Mouse (Mus musculus): Measurements from ENCODE around the gene Rgs14. TPM values are rescaled to one million over a fixed set of nuclear protein-coding genes. Genes with fewer than 3 reads are reported as not detected.

Rgs14 gene
- polyA plus RNA-seq, 1 experiment from 2014 or later, result 0.75 TPM

DNA sequence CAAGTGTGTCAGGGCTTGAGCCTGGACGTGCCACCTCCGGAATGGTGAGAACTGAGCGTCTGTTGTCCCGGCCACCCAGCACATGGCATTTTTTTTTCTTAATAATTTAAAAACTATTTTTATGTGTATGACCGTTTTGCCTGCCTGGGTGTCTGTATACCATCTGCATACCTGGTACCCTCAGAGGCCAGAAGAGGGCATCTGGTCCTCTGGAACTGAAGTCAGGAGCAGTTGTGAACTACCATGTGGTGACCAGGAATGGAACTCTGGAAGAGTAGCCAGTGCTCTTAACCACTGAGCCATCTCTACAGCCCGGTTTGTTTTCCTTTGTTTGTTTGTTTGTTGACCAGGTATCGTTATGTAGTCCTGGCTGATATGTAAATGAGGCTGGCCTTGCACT lies 1.1 kb upstream of the Rgs14 start:
- no peak for DNase-seq (ENCODE audit: low spot score)
- 0 out of 2 replicates have a peak, but pooled peaks cover 2% of the 10 kb centered on the region for H3K27me3 ChIP-seq (replicated peaks; ENCODE audit: control insufficient read depth, insufficient read depth, low read length)
- no peak overlapping the region for H3K4me2 ChIP-seq (ENCODE audit: low read length)
- no peaks in the 10 kb centered on the region for H3K36me3 ChIP-seq (ENCODE audit: control insufficient read depth, insufficient read depth, low read length)
- no peak overlapping the region for H3K27ac ChIP-seq (ENCODE audit: low read depth, low read length)
- no peaks in the 10 kb centered on the region for H3K9me3 ChIP-seq (replicated peaks; ENCODE audit: control insufficient read depth, low read length)
- H3K9ac ChIP-seq (ENCODE audit: low read length), result no peak overlapping the region
- no peak overlapping the region for H3K4me3 ChIP-seq (ENCODE audit: low read depth, low read length)
- no peak for ATAC-seq
- H3K4me1 ChIP-seq (ENCODE audit: control insufficient read depth, insufficient read depth, low read length), result no peaks in the 10 kb centered on the region
- WGBS, result 81% methylated on average over 7 of the region's 7 CpGs

DNA sequence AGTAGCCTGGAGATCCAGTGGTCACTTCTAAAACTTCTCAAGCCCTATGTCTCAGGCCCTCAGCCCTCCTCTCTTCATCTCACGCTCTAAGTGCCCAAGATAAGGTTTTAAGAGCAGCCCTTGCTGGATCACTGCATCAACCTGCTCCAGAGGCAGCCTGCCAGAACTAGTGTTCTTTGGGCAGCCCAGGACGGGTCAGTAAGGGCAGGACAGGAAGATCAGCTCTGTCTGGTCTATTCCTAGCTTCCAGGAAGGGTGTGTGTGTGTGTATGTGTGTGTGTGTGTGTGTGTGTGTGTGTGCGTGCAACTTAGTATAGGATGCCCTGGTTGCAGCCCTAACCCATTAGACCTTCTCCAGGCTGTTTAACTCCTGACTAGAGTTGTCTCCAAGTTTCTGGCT lies 702 bp downstream of the Rgs14 start:
- 0 out of 2 replicates have a peak, but pooled peaks cover 2% of the 10 kb centered on the region for H3K27me3 ChIP-seq (replicated peaks; ENCODE audit: control insufficient read depth, insufficient read depth, low read length)
- H3K4me2 ChIP-seq (ENCODE audit: low read length), result no peak overlapping the region
- no peaks in the 10 kb centered on the region for H3K4me1 ChIP-seq (ENCODE audit: control insufficient read depth, insufficient read depth, low read length)

GRCm38 (mm10) chr13:55371007-55371681 lies 1.6 kb downstream of the Rgs14 start:
- DNase-seq (ENCODE audit: low spot score) (no peak), ATAC-seq (no peak)
- Histone ChIP-seq H3K4me1 (ENCODE audit: control insufficient read depth, insufficient read depth, low read length) (no peaks in the 10 kb centered on the region), H3K9ac (ENCODE audit: low read length) (no peak overlapping the region), H3K4me3 (ENCODE audit: low read depth, low read length) (no peak overlapping the region), H3K27ac (ENCODE audit: low read depth, low read length) (no peak overlapping the region), H3K27me3 (replicated peaks; ENCODE audit: control insufficient read depth, insufficient read depth, low read length) (0 out of 2 replicates have a peak, but pooled peaks cover 6% of the 10 kb centered on the region), H3K4me2 (ENCODE audit: low read length) (no peak overlapping the region), H3K9me3 (replicated peaks; ENCODE audit: control insufficient read depth, low read length) (no peaks in the 10 kb centered on the region), H3K36me3 (ENCODE audit: control insufficient read depth, insufficient read depth, low read length) (no peaks in the 10 kb centered on the region)
- 79% methylated on average over 8 of the region's 8 CpGs for WGBS

More for the DNA sequence above, 702 bp downstream of the Rgs14 start:
- Histone ChIP-seq H3K27ac (ENCODE audit: low read depth, low read length) (no peak overlapping the region), H3K9ac (ENCODE audit: low read length) (no peak overlapping the region), H3K9me3 (replicated peaks; ENCODE audit: control insufficient read depth, low read length) (no peaks in the 10 kb centered on the region), H3K36me3 (ENCODE audit: control insufficient read depth, insufficient read depth, low read length) (no peaks in the 10 kb centered on the region), H3K4me3 (ENCODE audit: low read depth, low read length) (no peak overlapping the region)
- ATAC-seq (no peak), DNase-seq (ENCODE audit: low spot score) (no peak)
- WGBS, result 71% methylated on average over 3 of the region's 3 CpGs

GRCm38 (mm10) chr13:55371740-55372139 lies 2.2 kb downstream of the Rgs14 start:
- Histone ChIP-seq H3K9ac (ENCODE audit: low read length) (no peak overlapping the region), H3K36me3 (ENCODE audit: control insufficient read depth, insufficient read depth, low read length) (no peaks in the 10 kb centered on the region), H3K27ac (ENCODE audit: low read depth, low read length) (no peak overlapping the region), H3K4me1 (ENCODE audit: control insufficient read depth, insufficient read depth, low read length) (no peaks in the 10 kb centered on the region), H3K4me2 (ENCODE audit: low read length) (no peak overlapping the region), H3K9me3 (replicated peaks; ENCODE audit: control insufficient read depth, low read length) (no peaks in the 10 kb centered on the region), H3K4me3 (ENCODE audit: low read depth, low read length) (no peak overlapping the region), H3K27me3 (replicated peaks; ENCODE audit: control insufficient read depth, insufficient read depth, low read length) (0 out of 2 replicates have a peak, but pooled peaks cover 6% of the 10 kb centered on the region)
- no peak for DNase-seq (ENCODE audit: low spot score)
- WGBS, result 52% methylated on average over 4 of the region's 5 CpGs
- ATAC-seq, result no peak

DNA sequence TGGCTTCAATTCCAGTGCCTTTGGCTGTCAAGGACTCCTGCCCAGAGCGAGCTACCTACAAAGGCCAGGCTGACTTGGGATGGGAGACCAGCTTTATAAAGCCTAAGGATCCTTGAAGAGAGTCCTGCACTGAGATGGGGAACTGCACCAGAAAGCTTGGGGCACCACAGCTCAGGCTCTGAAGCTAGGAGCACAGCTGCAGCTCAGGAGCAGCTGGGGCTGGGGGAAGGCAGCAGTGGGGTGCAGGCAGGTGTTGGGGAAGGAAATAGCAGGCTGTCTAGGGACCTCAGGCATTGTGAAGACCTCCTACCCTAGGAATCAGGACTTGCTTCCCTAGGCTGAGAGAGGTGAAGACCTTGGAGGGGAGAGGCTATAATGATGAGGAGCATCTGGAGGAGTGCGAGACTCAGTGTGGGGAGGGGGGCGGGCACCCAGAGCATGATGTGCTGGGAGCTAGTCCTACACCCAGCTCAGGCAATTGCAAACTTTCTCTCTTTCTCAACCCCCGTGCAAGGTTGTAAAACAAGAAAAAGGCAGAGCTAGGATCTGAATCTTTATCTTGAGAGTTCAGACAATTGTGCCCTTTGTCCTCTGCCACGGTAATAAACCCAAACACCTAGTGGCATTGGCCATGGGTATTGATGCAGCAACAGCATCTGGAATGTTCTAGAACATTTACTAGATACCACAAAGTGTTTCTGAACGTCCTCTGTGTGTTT lies 4.8 kb downstream of the Rgs14 start:
- H3K9me3 ChIP-seq (replicated peaks; ENCODE audit: control insufficient read depth, low read length), result no peaks in the 10 kb centered on the region
- WGBS, result 70% methylated on average over 6 of the region's 6 CpGs
- ATAC-seq (no peak), DNase-seq (ENCODE audit: low spot score) (no peak)
- H3K27ac ChIP-seq (ENCODE audit: low read depth, low read length), result no peak overlapping the region
- no peak overlapping the region for H3K4me3 ChIP-seq (ENCODE audit: low read depth, low read length)
- no peak overlapping the region for H3K4me2 ChIP-seq (ENCODE audit: low read length)
- H3K36me3 ChIP-seq (ENCODE audit: control insufficient read depth, insufficient read depth, low read length), result no peaks in the 10 kb centered on the region
- no peak overlapping the region for H3K9ac ChIP-seq (ENCODE audit: low read length)
- H3K27me3 ChIP-seq (replicated peaks; ENCODE audit: control insufficient read depth, insufficient read depth, low read length), result peaks cover 20% of the 10 kb centered on the region
- H3K4me1 ChIP-seq (ENCODE audit: control insufficient read depth, insufficient read depth, low read length), result no peaks in the 10 kb centered on the region

DNA sequence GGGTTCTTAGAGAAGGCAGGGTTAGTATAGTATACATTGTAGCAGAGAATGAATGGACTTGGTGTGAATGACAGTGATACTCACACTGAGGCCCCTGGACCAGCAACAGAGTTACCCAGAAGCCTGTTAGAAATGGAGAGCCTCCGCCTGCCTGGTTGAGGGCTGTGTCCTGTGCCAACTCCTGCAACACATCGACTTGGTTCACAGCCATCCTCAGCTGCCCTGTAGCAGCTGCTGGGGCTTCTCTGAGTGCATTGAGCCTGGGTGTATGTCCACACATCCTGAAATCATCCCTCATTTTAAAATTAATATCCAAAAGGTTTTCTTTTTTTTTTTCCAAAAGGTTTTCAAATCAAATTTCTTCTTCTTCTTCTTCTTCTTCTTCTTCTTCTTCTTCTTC lies 6.3 kb downstream of the Rgs14 start:
- no peak overlapping the region for H3K4me2 ChIP-seq (ENCODE audit: low read length)
- no peaks in the 10 kb centered on the region for H3K9me3 ChIP-seq (replicated peaks; ENCODE audit: control insufficient read depth, low read length)
- no peaks in the 10 kb centered on the region for H3K4me1 ChIP-seq (ENCODE audit: control insufficient read depth, insufficient read depth, low read length)
- no peaks in the 10 kb centered on the region for H3K36me3 ChIP-seq (ENCODE audit: control insufficient read depth, insufficient read depth, low read length)
- DNase-seq (ENCODE audit: low spot score) (no peak), ATAC-seq (no peak)
- WGBS, result 58% methylated on average over 2 of the region's 2 CpGs
- no peak overlapping the region for H3K4me3 ChIP-seq (ENCODE audit: low read depth, low read length)
- H3K27ac ChIP-seq (ENCODE audit: low read depth, low read length), result no peak overlapping the region
- peaks cover 33% of the 10 kb centered on the region for H3K27me3 ChIP-seq (replicated peaks; ENCODE audit: control insufficient read depth, insufficient read depth, low read length)
- no peak overlapping the region for H3K9ac ChIP-seq (ENCODE audit: low read length)

- DNase-seq (ENCODE audit: low spot score) (no peak), ATAC-seq (no peak)
- WGBS, result 4% methylated on average over 32 of the region's 32 CpGs
These were observed 9.5 kb downstream of the Rgs14 start for GRCm38 (mm10) chr13:55378907-55379580.

DNA sequence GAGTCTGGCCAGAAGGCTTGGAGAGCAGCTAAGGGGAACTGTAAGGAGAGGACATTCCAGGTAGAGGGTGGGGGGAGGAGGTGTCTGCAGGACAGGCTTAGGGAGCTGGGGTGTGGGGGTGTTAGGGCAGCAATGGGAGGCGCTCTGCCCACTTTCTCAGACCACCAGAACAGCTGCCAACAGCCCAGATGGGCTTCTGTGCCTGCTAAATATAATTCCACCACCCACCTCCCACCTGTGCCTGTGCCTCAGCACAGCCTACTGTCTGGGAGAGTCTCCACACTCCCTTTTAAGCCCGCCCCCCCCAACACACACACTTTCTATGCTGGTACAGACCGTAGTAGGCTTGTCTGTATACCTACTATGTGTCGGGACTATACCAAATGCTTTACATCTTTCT lies 12.3 kb downstream of the Rgs14 start:
- peaks cover 34% of the 10 kb centered on the region for H3K27me3 ChIP-seq (replicated peaks; ENCODE audit: control insufficient read depth, insufficient read depth, low read length)
- ATAC-seq, result no peak

More at GRCm38 (mm10) chr13:55378907-55379580, 9.5 kb downstream of the Rgs14 start:
- peaks cover 38% of the 10 kb centered on the region for H3K27me3 ChIP-seq (replicated peaks; ENCODE audit: control insufficient read depth, insufficient read depth, low read length)
- no peak overlapping the region for H3K27ac ChIP-seq (ENCODE audit: low read depth, low read length)
- H3K4me2 ChIP-seq (ENCODE audit: low read length), result no peak overlapping the region
- no peaks in the 10 kb centered on the region for H3K36me3 ChIP-seq (ENCODE audit: control insufficient read depth, insufficient read depth, low read length)
- no peak overlapping the region for H3K9ac ChIP-seq (ENCODE audit: low read length)
- H3K4me3 ChIP-seq (ENCODE audit: low read depth, low read length), result no peak overlapping the region
- no peaks in the 10 kb centered on the region for H3K9me3 ChIP-seq (replicated peaks; ENCODE audit: control insufficient read depth, low read length)
- no peaks in the 10 kb centered on the region for H3K4me1 ChIP-seq (ENCODE audit: control insufficient read depth, insufficient read depth, low read length)

More for the DNA sequence above, 12.3 kb downstream of the Rgs14 start:
- no peak overlapping the region for H3K4me2 ChIP-seq (ENCODE audit: low read length)
- H3K4me1 ChIP-seq (ENCODE audit: control insufficient read depth, insufficient read depth, low read length), result no peaks in the 10 kb centered on the region
- no peak overlapping the region for H3K4me3 ChIP-seq (ENCODE audit: low read depth, low read length)
- no peaks in the 10 kb centered on the region for H3K9me3 ChIP-seq (replicated peaks; ENCODE audit: control insufficient read depth, low read length)
- H3K9ac ChIP-seq (ENCODE audit: low read length), result no peak overlapping the region
- H3K36me3 ChIP-seq (ENCODE audit: control insufficient read depth, insufficient read depth, low read length), result no peaks in the 10 kb centered on the region
- DNase-seq (ENCODE audit: low spot score), result no peak
- H3K27ac ChIP-seq (ENCODE audit: low read depth, low read length), result no peak overlapping the region
- WGBS, result 84% methylated on average over 4 of the region's 4 CpGs

Measured in forebrain, embryonic 14.5 days (tissue).